Mouse (Mus musculus): ENCODE data around the gene Atp8a2. TPM values are rescaled to one million over a fixed set of nuclear protein-coding genes. Genes with fewer than 3 reads are reported as not detected.

Atp8a2 gene
- polyA plus RNA-seq, 1 experiment = 0.36 TPM

DNA sequence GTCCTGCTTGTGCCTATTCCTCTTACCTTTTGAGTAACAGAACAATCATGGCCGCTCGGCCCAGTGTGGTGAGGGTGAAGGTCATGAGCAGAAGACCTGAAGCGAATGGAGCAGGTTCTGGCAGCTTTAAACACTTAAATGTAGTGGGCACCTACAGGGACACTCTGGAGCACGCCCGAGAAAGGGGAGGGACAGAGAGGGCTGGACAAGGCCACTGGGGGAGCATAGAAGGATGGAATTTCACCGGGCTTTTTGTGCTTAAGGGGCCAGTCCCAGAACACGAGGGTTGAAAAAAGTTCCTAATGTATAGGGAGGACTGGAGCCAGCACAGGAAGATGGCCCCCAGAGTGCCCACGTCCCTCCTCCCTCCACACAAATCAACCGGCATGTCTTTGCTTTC lies 563.0 kb downstream of the Atp8a2 start:
- TF ChIP-seq POLR2A (IDR thresholded peaks at IDR 0.05; ENCODE audit: low read depth, low read length) = no peak
- TF ChIP-seq CTCF (conservative IDR thresholded peaks at IDR 0.05; ENCODE audit: insufficient read depth, insufficient read length, low read depth, low read length) = no peak
- no peak for DNase-seq
- Histone ChIP-seq H3K27me3 (replicated peaks; ENCODE audit: control insufficient read depth, insufficient read depth, low read length) (no peaks in the 10 kb centered on the region; the same call in 1 of the 2 replicates), H3K4me1 (ENCODE audit: control insufficient read depth, insufficient read depth, low read length) (no peaks in the 10 kb centered on the region), H3K4me3 (ENCODE audit: insufficient read depth, low read depth, low read length) (no peak overlapping the region), H3K27ac (ENCODE audit: insufficient read depth, low read depth, low read length) (no peak overlapping the region), H3K36me3 (ENCODE audit: control insufficient read depth, insufficient read depth, low read length) (no peaks in the 10 kb centered on the region)
- 54% methylated on average over 9 of the region's 9 CpGs for WGBS

- no peak overlapping the region for H3K4me3 ChIP-seq (ENCODE audit: insufficient read depth, low read depth, low read length)
- DNase-seq = no peak
- H3K4me1 ChIP-seq (ENCODE audit: control insufficient read depth, insufficient read depth, low read length) = no peaks in the 10 kb centered on the region
- H3K36me3 ChIP-seq (ENCODE audit: control insufficient read depth, insufficient read depth, low read length) = no peaks in the 10 kb centered on the region
- no peak overlapping the region for H3K27ac ChIP-seq (ENCODE audit: insufficient read depth, low read depth, low read length)
- no peak for TF ChIP-seq CTCF (conservative IDR thresholded peaks at IDR 0.05; ENCODE audit: insufficient read depth, insufficient read length, low read depth, low read length)
- TF ChIP-seq POLR2A (IDR thresholded peaks at IDR 0.05; ENCODE audit: low read depth, low read length) = no peak
- 65% methylated on average over 5 of the region's 5 CpGs for WGBS
- no peaks in the 10 kb centered on the region; the same call in 1 of the 2 replicates for H3K27me3 ChIP-seq (replicated peaks; ENCODE audit: control insufficient read depth, insufficient read depth, low read length)
These were observed 563.6 kb downstream of the Atp8a2 start for GRCm38 (mm10) chr14:59633295-59633898.

GRCm38 (mm10) chr14:59632067-59632466 lies 564.9 kb downstream of the Atp8a2 start:
- H3K4me1 ChIP-seq (ENCODE audit: control insufficient read depth, insufficient read depth, low read length) = no peaks in the 10 kb centered on the region
- H3K4me3 ChIP-seq (ENCODE audit: insufficient read depth, low read depth, low read length) = no peak overlapping the region
- TF ChIP-seq POLR2A (IDR thresholded peaks at IDR 0.05; ENCODE audit: low read depth, low read length) = no peak
- TF ChIP-seq CTCF (conservative IDR thresholded peaks at IDR 0.05; ENCODE audit: insufficient read depth, insufficient read length, low read depth, low read length) = no peak
- WGBS = 95% methylated on average over 6 of the region's 6 CpGs
- no peak overlapping the region for H3K27ac ChIP-seq (ENCODE audit: insufficient read depth, low read depth, low read length)
- no peaks in the 10 kb centered on the region; the same call in 1 of the 2 replicates for H3K27me3 ChIP-seq (replicated peaks; ENCODE audit: control insufficient read depth, insufficient read depth, low read length)
- no peaks in the 10 kb centered on the region for H3K36me3 ChIP-seq (ENCODE audit: control insufficient read depth, insufficient read depth, low read length)
- no peak for DNase-seq

- TF ChIP-seq POLR2A (IDR thresholded peaks at IDR 0.05; ENCODE audit: low read depth, low read length) (no peak), CTCF (conservative IDR thresholded peaks at IDR 0.05; ENCODE audit: insufficient read depth, insufficient read length, low read depth, low read length) (no peak)
- H3K4me1 ChIP-seq (ENCODE audit: control insufficient read depth, insufficient read depth, low read length) = no peaks in the 10 kb centered on the region
- no peaks in the 10 kb centered on the region for H3K36me3 ChIP-seq (ENCODE audit: control insufficient read depth, insufficient read depth, low read length)
- no peak overlapping the region for H3K4me3 ChIP-seq (ENCODE audit: insufficient read depth, low read depth, low read length)
- no peak for DNase-seq
- no peaks in the 10 kb centered on the region; the same call in 1 of the 2 replicates for H3K27me3 ChIP-seq (replicated peaks; ENCODE audit: control insufficient read depth, insufficient read depth, low read length)
- WGBS = 93% methylated on average over 9 of the region's 9 CpGs
- no peak overlapping the region for H3K27ac ChIP-seq (ENCODE audit: insufficient read depth, low read depth, low read length)
These were observed 566.9 kb downstream of the Atp8a2 start for GRCm38 (mm10) chr14:59630096-59630495.

- WGBS = 60% methylated on average over 15 of the region's 15 CpGs
- Histone ChIP-seq H3K27ac (ENCODE audit: insufficient read depth, low read depth, low read length) (no peak overlapping the region), H3K4me3 (ENCODE audit: insufficient read depth, low read depth, low read length) (no peak overlapping the region), H3K27me3 (replicated peaks; ENCODE audit: control insufficient read depth, insufficient read depth, low read length) (no peaks in the 10 kb centered on the region; the same call in 1 of the 2 replicates), H3K4me1 (ENCODE audit: control insufficient read depth, insufficient read depth, low read length) (no peaks in the 10 kb centered on the region), H3K36me3 (ENCODE audit: control insufficient read depth, insufficient read depth, low read length) (no peaks in the 10 kb centered on the region)
- no peak for TF ChIP-seq CTCF (conservative IDR thresholded peaks at IDR 0.05; ENCODE audit: insufficient read depth, insufficient read length, low read depth, low read length)
- TF ChIP-seq POLR2A (IDR thresholded peaks at IDR 0.05; ENCODE audit: low read depth, low read length) = no peak
- no peak for DNase-seq
These were observed 567.7 kb downstream of the Atp8a2 start for GRCm38 (mm10) chr14:59629308-59629707.

- H3K27ac ChIP-seq (ENCODE audit: insufficient read depth, low read depth, low read length) = no peak overlapping the region
- WGBS = 66% methylated on average over 7 of the region's 7 CpGs
- no peaks in the 10 kb centered on the region for H3K36me3 ChIP-seq (ENCODE audit: control insufficient read depth, insufficient read depth, low read length)
- H3K27me3 ChIP-seq (replicated peaks; ENCODE audit: control insufficient read depth, insufficient read depth, low read length) = no peaks in the 10 kb centered on the region; the same call in 1 of the 2 replicates
- no peak overlapping the region for H3K4me3 ChIP-seq (ENCODE audit: insufficient read depth, low read depth, low read length)
- H3K4me1 ChIP-seq (ENCODE audit: control insufficient read depth, insufficient read depth, low read length) = no peaks in the 10 kb centered on the region
- no peak for DNase-seq
- TF ChIP-seq CTCF (conservative IDR thresholded peaks at IDR 0.05; ENCODE audit: insufficient read depth, insufficient read length, low read depth, low read length) = no peak
- no peak for TF ChIP-seq POLR2A (IDR thresholded peaks at IDR 0.05; ENCODE audit: low read depth, low read length)
These were observed 569.2 kb downstream of the Atp8a2 start for GRCm38 (mm10) chr14:59627823-59628222.

DNA sequence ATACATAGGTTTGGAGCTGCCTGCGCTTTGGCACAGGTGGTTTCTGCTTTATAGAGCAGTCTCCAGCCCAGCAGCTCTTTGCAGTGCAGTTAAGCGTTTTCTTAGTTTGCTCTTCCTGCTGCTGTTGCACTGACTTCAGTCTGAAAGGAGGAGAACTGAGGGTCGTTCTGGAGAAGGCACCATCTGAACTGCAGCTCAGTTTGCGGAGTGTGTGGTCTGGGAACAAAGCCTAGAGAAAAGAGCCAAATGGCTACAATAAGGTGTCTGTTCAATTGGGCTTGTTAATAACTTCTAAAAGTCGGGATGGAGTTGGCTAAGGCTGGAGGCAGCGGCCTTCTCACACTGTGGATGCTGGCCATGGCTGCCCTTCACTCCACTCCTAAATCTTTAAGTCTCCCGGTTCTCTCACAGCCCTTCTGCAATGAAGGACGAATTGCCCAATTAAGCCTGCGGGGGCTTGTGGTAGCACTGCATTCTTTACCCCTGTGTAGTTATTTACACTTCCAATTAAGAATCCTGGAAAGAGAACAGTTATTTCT lies 569.8 kb downstream of the Atp8a2 start:
- H3K4me1 ChIP-seq (ENCODE audit: control insufficient read depth, insufficient read depth, low read length) = no peaks in the 10 kb centered on the region
- no peaks in the 10 kb centered on the region for H3K36me3 ChIP-seq (ENCODE audit: control insufficient read depth, insufficient read depth, low read length)
- H3K4me3 ChIP-seq (ENCODE audit: insufficient read depth, low read depth, low read length) = no peak overlapping the region
- H3K27me3 ChIP-seq (replicated peaks; ENCODE audit: control insufficient read depth, insufficient read depth, low read length) = no peaks in the 10 kb centered on the region; the same call in 1 of the 2 replicates
- DNase-seq = no peak
- no peak for TF ChIP-seq CTCF (conservative IDR thresholded peaks at IDR 0.05; ENCODE audit: insufficient read depth, insufficient read length, low read depth, low read length)
- 62% methylated on average over 9 of the region's 9 CpGs for WGBS
- no peak overlapping the region for H3K27ac ChIP-seq (ENCODE audit: insufficient read depth, low read depth, low read length)

Measured in kidney, adult 2 months (tissue).